Mouse (Mus musculus) bone marrow, adult 2 months (tissue): Measurements from ENCODE around the gene Tldc2. TPM values are rescaled to one million over a fixed set of nuclear protein-coding genes. Genes with fewer than 3 reads are reported as not detected.

Experiments
- H3K27ac ChIP-seq: fragments of 200-500 bp; 2 replicates; pipeline ENCODE4 v1.5.1; 2012; ENCODE audit warnings: low read depth, mild to moderate bottlenecking, control low read depth, inconsistent platforms, low read length; ENCODE audit not compliant: control insufficient read depth, poor library complexity, insufficient read depth
- H3K4me1 ChIP-seq: fragments of 200-500 bp; 2 replicates; pipeline ENCODE4 v1.6.1; 2011; ENCODE audit warnings: low read length; ENCODE audit not compliant: control insufficient read depth, insufficient read depth
- H3K4me3 ChIP-seq: fragments of 200-500 bp; replicated peaks from 2 replicates; pipeline ENCODE3; 2011; ENCODE audit warnings: mild to moderate bottlenecking, low read depth, low read length, control low read depth; ENCODE audit not compliant: control insufficient read depth
- CTCF ChIP-seq: fragments of 200-500 bp; IDR thresholded peaks from 2 replicates; pipeline ENCODE4 v1.5.1; 2011; ENCODE audit warnings: low read length, control low read depth; ENCODE audit not compliant: control insufficient read depth, insufficient read depth
- POLR2A ChIP-seq: fragments of 200-500 bp; IDR thresholded peaks from 2 replicates; pipeline ENCODE4 v1.6.1; 2011; ENCODE audit warnings: low read depth, mild to moderate bottlenecking, control low read depth, low read length, borderline replicate concordance; ENCODE audit not compliant: control insufficient read depth
- WGBS: fragments of 180-500 bp; shearing (Covaris S2); methylation state at CpG from one replicate; pipeline ENCODE4 v1.1.7; 2018; 5-methylcytosine and 5-hydroxymethylcytosine counted together
- polyA plus RNA-seq: library from polyadenylated mRNA; stranded (reverse); fragments of >200 nt; gene quantifications from 2 replicates; pipeline ENCODE4 v1.2.4, GENCODE M21; 2011; ENCODE audit warnings: low replicate concordance; ENCODE audit not compliant: missing spikeins, insufficient read depth, insufficient read length

Gene Tldc2
- polyA plus RNA-seq, 1 experiment: not detected

DNA sequence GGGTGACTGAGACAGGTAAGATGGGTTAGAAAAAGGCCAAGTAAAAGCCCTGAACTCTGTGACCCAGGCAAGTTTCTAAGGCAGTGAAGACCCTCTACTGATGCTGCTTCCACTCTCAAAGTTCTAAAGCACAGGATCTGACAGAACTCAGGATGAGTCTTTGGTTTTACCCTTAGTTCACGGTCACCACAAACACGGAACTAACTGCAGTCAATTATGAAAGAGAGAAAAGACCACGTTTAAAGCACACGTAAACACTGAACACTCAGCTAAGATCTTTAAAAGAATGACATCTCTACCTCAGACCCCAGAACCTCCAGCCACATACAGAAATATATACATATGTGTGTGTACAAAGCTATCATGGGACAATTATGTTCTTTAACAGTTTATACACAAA is 42.2 kb downstream of the Tldc2 start:
- no peak overlapping the region; the same call in 1 of the 2 replicates for H3K27ac ChIP-seq
- WGBS: 7% methylated on average over 4 of the region's 4 CpGs
- H3K4me3 ChIP-seq: peak overlapping the region; percentile 30

DNA sequence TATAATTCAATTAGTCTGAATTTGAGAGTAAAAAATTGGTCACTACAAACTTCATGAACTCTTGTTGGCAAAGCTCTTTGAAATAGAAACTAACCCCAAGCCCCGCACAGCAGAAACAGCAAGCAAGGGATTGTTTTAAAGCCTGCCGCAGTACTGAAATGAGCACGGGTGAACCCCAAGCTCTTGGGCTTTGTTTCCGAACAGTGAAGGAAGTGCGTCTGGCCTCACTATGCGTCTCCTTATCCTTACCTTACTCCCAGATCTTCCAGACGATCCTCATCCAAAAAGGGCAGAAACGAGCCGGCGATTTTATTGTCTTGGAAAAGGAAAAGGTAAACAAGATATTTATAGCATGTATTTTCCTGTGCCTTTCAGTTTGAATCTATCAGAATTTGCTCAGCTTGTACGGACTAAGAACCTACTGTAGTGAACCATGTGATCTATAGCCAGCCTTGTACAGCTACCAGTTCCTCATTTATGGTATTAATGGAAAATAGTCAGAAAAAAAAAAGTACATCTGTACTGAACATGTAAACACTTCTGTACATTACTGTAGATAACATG is 42.8 kb downstream of the Tldc2 start:
- Histone ChIP-seq H3K4me1 (peaks cover 5% of the 10 kb centered on the region), H3K27ac (peak overlapping the region; percentile 50), H3K4me3 (peak overlapping the region; percentile 30)
- TF ChIP-seq CTCF: no peak
- no peak for TF ChIP-seq POLR2A
- WGBS: under 1% methylated on average over 11 of the region's 11 CpGs

More for the DNA sequence above, 42.2 kb downstream of the Tldc2 start:
- peaks cover 5% of the 10 kb centered on the region for H3K4me1 ChIP-seq
- TF ChIP-seq CTCF: no peak
- no peak for TF ChIP-seq POLR2A

DNA sequence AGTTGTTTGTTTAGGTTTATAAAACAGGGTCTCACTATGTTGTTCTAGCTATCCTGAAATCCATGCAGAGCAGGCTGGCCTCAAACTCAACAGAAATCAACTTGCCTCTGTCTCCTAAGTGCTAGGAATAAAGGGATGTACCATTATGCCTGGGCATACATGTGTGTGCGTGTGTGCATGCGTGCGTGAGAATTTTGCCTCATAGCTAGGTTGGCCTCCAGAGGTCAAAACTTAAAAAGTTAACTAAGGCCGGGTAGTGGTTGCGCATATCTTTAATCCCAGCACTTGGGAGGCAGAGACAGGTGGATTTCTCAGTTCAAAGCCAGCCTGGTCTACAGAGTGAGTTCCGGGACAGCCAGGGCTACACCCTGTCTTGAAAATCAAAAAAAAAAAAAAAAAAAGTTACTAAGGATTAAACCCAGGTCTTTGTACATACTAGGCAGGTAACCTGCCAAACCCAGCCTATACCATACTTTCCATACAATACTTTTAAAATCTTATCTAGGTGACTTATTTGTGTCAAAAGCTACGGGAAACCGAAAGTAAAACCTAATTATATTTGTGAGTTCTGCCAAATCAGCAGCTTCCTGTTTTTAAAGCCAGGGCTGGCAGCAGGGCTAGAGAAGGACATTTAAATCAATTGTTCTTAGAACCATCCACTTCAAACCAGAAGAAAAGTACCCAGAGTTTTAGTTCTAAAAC is 44.1 kb downstream of the Tldc2 start:
- Histone ChIP-seq H3K4me1 (peaks cover 5% of the 10 kb centered on the region), H3K27ac (peak overlapping the region; percentile 18; the same call in 1 of the 2 replicates)
- WGBS: 26% methylated on average over 8 of the region's 8 CpGs

DNA sequence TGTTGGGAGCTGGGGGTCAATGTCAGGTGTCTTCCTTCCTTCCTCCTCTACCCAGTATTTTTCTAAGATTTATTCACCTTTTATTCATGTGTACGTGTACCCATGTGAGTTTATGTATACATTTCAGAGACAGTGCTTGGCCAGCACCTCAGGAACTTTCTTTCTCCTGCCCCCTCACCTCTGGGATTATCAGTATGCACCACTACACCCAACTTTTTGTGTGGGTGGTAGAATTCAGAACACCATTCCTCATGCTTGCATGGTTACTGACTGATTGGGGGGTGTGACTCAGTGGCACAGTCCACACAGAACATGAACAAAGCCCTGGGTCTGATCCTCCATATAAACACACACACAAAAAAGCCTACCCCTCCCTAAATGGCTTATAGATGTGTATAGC is 45.2 kb downstream of the Tldc2 start:
- WGBS: 68% methylated on average over 1 of the region's 1 CpGs
- Histone ChIP-seq H3K27ac (no peak overlapping the region), H3K4me1 (peaks cover 5% of the 10 kb centered on the region), H3K4me3 (peak overlapping the region; percentile 30)
- no peak for TF ChIP-seq CTCF
- TF ChIP-seq POLR2A: no peak

More for the DNA sequence above, 44.1 kb downstream of the Tldc2 start:
- TF ChIP-seq POLR2A (no peak), CTCF (no peak)
- H3K4me3 ChIP-seq: peak overlapping the region; percentile 62

DNA sequence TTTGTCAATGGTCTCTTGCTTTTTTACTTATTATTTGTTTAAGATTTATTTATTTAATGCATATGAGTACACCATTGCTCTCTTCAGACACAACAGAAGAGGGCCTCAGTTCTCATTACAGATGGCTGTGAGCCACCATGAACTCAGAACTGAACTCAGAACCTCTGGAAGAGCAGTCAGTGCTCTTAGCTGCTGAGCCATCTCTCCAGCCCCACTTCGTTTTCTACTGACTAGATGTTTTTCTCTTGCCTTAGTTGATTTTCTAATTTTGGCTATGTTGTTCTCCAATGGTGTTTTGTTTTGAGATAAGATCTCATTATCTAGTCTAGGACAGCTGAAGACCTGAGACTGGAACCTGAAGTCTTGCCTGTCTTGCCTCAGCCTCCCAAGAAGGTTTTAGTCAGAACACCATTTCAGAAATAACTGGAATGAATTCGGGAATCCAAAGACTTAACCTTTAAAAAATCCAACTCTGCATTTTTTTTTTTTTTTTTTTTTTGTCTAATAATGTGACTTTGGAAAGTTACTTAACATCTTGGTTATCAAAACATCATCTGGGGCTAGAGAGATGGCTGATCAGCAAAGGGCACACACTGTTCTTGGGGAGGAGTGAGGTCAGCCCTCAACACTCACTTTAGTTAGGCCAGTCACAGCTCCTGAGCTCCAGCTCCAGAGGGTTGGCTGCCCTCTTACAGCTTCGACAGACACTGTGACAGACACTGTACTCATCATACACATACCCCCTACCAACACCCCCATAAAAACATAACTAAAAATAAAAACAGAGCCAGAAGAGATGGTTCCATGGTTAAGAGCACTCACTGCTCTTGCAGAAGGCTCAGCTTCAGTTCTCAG is 46.1 kb downstream of the Tldc2 start:
- H3K4me3 ChIP-seq: peak overlapping the region; percentile 73
- WGBS: 60% methylated on average over 3 of the region's 3 CpGs
- peak overlapping the region; percentile 79 for H3K27ac ChIP-seq
- H3K4me1 ChIP-seq: peaks cover 5% of the 10 kb centered on the region
- TF ChIP-seq CTCF (no peak), POLR2A (no peak)

DNA sequence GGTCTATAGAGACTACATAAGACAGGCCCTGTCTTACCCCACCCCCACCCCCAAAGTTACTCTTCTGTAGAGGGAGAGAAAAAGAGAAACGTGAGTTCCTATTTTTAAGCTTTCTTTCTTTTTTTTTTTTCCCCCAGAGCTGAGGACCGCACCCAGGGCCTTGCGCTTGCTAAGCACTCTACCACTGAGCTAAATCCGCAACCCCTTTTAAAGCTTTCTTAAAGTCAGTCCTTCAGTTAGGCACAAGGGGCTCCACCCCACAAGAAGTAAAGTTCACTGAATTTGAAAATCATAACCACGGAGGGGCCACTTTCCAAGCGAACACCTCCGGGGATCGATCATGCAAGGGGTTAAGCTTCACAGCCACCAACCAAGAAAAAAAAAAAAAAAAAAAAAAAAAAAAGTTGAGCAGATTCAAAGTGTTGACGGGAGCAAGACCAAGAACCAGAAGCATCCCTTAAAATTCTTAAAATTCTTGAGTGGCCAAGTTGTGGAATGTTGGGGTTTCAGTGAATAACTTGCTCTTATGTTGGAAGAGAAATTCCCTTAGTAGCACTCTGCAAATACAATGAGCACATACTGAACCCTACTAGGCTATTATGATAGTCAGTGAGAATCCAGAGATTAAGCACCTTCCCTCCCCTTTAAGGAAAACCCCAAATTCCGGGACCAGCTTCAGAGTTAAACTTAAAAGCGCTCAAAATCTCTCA is 47.1 kb downstream of the Tldc2 start:
- peaks cover 7% of the 10 kb centered on the region for H3K4me1 ChIP-seq
- H3K27ac ChIP-seq: peak overlapping the region; percentile 92
- 2% methylated on average over 11 of the region's 11 CpGs for WGBS
- TF ChIP-seq POLR2A (no peak), CTCF (no peak)
- H3K4me3 ChIP-seq: peak overlapping the region; percentile 94

DNA sequence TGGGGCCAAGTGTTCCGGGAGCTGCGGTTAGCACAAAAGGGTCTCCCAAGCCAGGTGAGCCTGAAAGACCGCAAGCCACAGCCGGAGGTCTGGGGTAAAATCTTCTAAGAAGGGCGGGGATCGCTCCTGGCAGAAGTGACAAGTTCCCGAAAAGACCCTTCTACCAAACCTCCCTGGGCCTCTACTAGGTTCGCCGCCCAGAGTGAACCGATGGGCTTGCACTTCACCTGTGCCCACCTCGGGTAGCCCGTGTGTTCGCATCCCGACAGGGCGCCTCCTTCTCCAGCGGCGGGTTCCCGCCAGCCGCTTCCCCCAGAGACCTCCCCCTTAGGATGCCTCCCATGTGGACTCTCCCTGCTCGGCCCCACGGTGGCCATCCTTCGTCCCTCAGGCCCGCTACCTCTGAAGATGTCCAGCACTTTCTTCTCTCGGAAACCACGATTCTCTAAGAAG is 47.6 kb downstream of the Tldc2 start:
- under 1% methylated on average over 25 of the region's 25 CpGs for WGBS
- Histone ChIP-seq H3K4me1 (peaks cover 10% of the 10 kb centered on the region), H3K4me3 (peak overlapping the region; percentile 94), H3K27ac (peak overlapping the region; percentile 92)
- TF ChIP-seq POLR2A: no peak
- TF ChIP-seq CTCF: no peak
